Mouse (Mus musculus) spleen, adult 2 months (tissue): Measurements from ENCODE around the gene Ptpdc1.

Experiments
- CTCF ChIP-seq: fragments of 200-500 bp; IDR thresholded peaks from 2 replicates; pipeline ENCODE4 v1.5.1; 2011; ENCODE audit warnings: mild to moderate bottlenecking, inconsistent platforms; ENCODE audit not compliant: insufficient read depth, insufficient read length, insufficient replicate concordance; ENCODE audit errors: extremely low read depth
- POLR2A ChIP-seq: fragments of 200-500 bp; IDR thresholded peaks from 2 replicates; pipeline ENCODE4 v1.6.1; 2011; ENCODE audit warnings: low read depth, low read length, inconsistent platforms

DNA sequence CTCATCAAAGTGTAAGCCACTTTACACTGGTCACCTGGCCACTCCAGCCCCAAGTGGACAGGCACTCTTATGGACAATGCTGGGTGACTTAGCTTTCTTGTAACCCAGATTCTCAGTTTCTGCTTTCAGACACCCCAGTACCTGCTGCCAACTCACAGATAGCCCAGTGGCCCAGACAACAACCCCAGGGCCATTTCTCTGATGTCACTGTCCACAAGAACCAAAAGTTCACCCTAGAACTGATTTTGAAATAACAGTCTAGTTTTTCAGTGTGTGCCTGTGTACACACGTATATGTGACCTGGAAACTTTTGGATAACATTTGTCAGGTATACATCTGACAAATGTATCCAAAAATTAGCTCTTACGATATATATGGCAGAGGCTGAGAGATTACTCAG is 64.0 kb downstream of the Ptpdc1 start:
- TF ChIP-seq POLR2A: no peak
- no peak for TF ChIP-seq CTCF
